Mouse (Mus musculus) neural tube, embryonic 14.5 days (tissue): ENCODE data around the gene Six4. TPM values are rescaled to one million over a fixed set of nuclear protein-coding genes. Genes with fewer than 3 reads are reported as not detected.

Experiments used
- ATAC-seq: fragments of 200-750 bp; cut with Nextera tagmentation; 2 replicates; pipeline ENCODE4 v1.8.0; 2017; ENCODE audit warnings: low read depth, mild to moderate bottlenecking, moderate TSS enrichment, moderate library complexity
- H3K27ac ChIP-seq: fragments of 300-500 bp; sonication (generic); 2 replicates; pipeline ENCODE4 v1.5.1; 2014; ENCODE audit warnings: low read depth, mild to moderate bottlenecking, control low read depth, low read length, moderate library complexity, mixed read lengths
- H3K27me3 ChIP-seq: fragments of 300-500 bp; sonication (generic); 2 replicates; pipeline ENCODE4 v1.6.1; 2014; ENCODE audit warnings: low read length; ENCODE audit not compliant: control insufficient read depth, insufficient read depth
- H3K36me3 ChIP-seq: fragments of 300-500 bp; sonication (generic); 2 replicates; pipeline ENCODE4 v1.6.1; 2014; ENCODE audit warnings: low read length, mixed read lengths; ENCODE audit not compliant: control insufficient read depth, insufficient read depth
- H3K4me1 ChIP-seq: fragments of 300-500 bp; sonication (generic); 2 replicates; pipeline ENCODE4 v1.6.1; 2014; ENCODE audit warnings: low read length; ENCODE audit not compliant: control insufficient read depth, insufficient read depth
- H3K4me2 ChIP-seq: fragments of 300-500 bp; sonication (generic); 2 replicates; pipeline ENCODE4 v1.6.1; 2014; ENCODE audit warnings: mild to moderate bottlenecking, low read depth, low read length, control low read depth
- H3K4me3 ChIP-seq: fragments of 300-500 bp; sonication (generic); 2 replicates; pipeline ENCODE4 v1.5.1; 2014; ENCODE audit warnings: low read depth, low read length, control low read depth, mixed read lengths
- H3K9ac ChIP-seq: fragments of 300-500 bp; sonication (generic); replicated peaks from 2 replicates; pipeline ENCODE4 v1.6.1; 2014; ENCODE audit warnings: low read depth, mild to moderate bottlenecking, control low read depth, low read length, mixed read lengths
- H3K9me3 ChIP-seq: fragments of 300-500 bp; sonication (generic); 2 replicates; pipeline ENCODE4 v1.6.1; 2016; ENCODE audit warnings: low read length; ENCODE audit not compliant: control insufficient read depth
- WGBS: fragments of 180-500 bp; shearing (Covaris S2); extraction: QIAGEN DNeasy Blood & Tissue Kit; methylation state at CpG from one replicate; pipeline ENCODE4 v1.1.7; 2014; 5-methylcytosine and 5-hydroxymethylcytosine counted together
- polyA plus RNA-seq: library from polyadenylated mRNA; unstranded; fragments of >200 nt; fragmentation: Nextera tagmentation; extraction: Ambion mirVana; gene quantifications from 2 replicates; pipeline ENCODE4 v1.2.1, GENCODE M21; 2014

The Six4 gene
- polyA plus RNA-seq, 1 experiment from 2014 or later, result 0.55 TPM

DNA sequence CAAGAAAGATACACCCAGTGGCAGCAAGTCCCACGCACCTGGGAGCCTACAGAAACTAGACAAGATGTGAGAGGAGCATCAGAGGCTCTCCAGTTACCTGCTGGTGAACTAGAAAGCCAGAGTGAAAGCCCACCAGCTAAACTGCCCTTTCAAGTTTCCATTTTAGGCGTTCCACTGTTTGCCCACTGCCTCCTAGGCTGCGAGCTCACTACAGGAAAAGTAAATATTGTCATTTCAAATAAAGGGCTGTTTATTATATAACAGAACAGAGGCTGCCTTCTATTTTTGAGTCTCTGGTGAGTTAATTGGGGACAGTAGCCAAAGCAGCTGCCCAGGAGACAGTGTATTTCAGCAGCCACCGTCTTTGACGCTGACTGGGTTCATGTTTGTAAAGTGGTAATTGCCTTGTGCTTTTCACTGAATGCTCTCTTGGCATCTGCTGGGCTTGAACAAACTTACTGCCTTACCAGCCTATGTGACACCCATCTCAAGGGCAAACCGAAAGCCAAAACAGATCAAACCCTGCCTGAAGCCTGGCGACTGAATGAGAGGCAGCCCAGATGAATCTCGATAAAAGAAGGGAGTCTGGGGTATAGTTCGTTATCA lies 52.3 kb downstream of the Six4 start:
- Histone ChIP-seq H3K4me1 (no peaks in the 10 kb centered on the region), H3K9me3 (no peaks in the 10 kb centered on the region), H3K36me3 (no peaks in the 10 kb centered on the region), H3K27me3 (peaks cover 5% of the 10 kb centered on the region; the same call in 1 of the 2 replicates), H3K9ac (no peak overlapping the region), H3K27ac (no peak overlapping the region), H3K4me2 (no peak overlapping the region), H3K4me3 (no peak overlapping the region)
- ATAC-seq, result no peak
- WGBS, result 58% methylated on average over 9 of the region's 9 CpGs

DNA sequence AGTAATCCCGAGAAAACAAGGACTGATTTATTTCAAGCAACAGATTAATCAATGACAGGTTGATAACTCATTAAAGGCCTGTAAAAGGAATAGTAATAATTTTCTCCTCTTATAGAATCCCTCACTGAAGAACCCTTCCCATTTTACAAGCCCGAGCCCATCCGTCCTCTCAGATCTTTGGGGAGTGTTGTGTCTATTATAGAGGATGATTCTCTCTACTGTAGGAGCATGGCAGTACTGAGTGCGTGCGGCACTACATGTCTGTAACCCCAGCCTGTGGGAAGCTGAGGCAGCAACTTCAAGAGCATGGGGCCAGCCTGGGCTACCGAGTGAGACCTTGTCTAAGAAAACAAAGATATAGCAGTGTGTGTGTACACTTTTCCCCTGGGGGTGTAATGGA lies 55.8 kb downstream of the Six4 start:
- Histone ChIP-seq H3K4me2 (no peak overlapping the region), H3K4me3 (no peak overlapping the region), H3K9ac (no peak overlapping the region), H3K36me3 (no peaks in the 10 kb centered on the region), H3K27me3 (peaks cover 26% of the 10 kb centered on the region), H3K9me3 (no peaks in the 10 kb centered on the region), H3K27ac (no peak overlapping the region), H3K4me1 (0 out of 2 replicates have a peak, but pooled peaks cover 3% of the 10 kb centered on the region)
- ATAC-seq, result no peak
- 76% methylated on average over 6 of the region's 6 CpGs for WGBS

DNA sequence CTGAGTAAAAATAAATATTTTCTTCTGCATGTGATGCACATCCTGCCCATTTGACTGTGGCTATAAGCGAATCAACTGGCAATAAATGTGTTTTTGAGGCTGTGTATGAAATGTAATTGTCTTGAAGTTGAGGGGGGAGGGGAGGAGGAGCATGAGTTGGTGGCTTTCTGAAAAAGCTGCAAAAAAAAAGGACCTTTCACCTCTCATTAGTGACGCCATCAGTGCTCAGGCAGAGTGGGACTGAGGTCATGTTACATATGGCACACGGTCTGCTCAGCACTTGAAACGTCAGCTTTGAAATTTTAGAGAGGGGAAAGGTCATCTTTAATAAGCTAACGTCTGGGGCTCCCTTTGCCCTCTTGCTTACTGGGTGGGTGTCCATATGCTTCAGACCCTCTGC lies 57.8 kb downstream of the Six4 start:
- Histone ChIP-seq H3K4me1 (0 out of 2 replicates have a peak, but pooled peaks cover 3% of the 10 kb centered on the region), H3K4me3 (no peak overlapping the region), H3K27me3 (peaks cover 37% of the 10 kb centered on the region), H3K4me2 (no peak overlapping the region), H3K9ac (no peak overlapping the region), H3K36me3 (no peaks in the 10 kb centered on the region), H3K9me3 (no peaks in the 10 kb centered on the region), H3K27ac (no peak overlapping the region)
- ATAC-seq, result no peak
- 21% methylated on average over 5 of the region's 5 CpGs for WGBS

DNA sequence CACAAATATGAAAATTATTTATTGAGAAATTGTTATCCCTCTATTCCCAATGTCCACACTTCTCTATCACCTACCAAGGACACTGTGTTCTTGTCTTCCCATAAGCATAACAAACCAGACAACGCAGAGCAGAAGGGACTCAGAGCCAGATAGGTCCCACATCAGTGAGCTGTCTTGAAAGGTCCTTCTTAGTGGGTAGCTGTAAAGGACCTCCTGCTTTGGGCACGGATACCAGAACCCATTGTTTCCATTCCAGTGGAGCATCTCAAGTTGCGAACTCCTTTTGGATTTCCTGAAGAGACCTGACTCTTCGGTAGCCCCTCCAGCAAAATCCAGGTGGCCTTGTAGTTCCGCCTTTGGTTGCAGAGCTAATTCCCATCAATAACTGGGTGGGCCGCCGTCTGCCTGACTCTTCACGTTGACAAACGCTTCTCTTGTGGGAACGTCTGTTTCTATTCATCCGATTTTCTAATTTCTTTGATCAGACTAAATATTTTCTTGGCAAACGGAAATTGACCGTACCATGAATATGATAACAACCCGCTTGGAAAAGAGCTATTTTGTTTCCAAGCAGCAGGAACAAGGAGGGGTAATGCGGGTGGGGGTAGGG lies 58.6 kb downstream of the Six4 start:
- no peak overlapping the region for H3K9ac ChIP-seq
- ATAC-seq, result no peak
- no peak overlapping the region for H3K4me2 ChIP-seq
- 0 out of 2 replicates have a peak, but pooled peaks cover 3% of the 10 kb centered on the region for H3K4me1 ChIP-seq
- H3K27ac ChIP-seq, result no peak overlapping the region
- no peaks in the 10 kb centered on the region for H3K9me3 ChIP-seq
- H3K4me3 ChIP-seq, result no peak overlapping the region
- 16% methylated on average over 15 of the region's 15 CpGs for WGBS
- peaks cover 44% of the 10 kb centered on the region for H3K27me3 ChIP-seq
- H3K36me3 ChIP-seq, result no peaks in the 10 kb centered on the region

DNA sequence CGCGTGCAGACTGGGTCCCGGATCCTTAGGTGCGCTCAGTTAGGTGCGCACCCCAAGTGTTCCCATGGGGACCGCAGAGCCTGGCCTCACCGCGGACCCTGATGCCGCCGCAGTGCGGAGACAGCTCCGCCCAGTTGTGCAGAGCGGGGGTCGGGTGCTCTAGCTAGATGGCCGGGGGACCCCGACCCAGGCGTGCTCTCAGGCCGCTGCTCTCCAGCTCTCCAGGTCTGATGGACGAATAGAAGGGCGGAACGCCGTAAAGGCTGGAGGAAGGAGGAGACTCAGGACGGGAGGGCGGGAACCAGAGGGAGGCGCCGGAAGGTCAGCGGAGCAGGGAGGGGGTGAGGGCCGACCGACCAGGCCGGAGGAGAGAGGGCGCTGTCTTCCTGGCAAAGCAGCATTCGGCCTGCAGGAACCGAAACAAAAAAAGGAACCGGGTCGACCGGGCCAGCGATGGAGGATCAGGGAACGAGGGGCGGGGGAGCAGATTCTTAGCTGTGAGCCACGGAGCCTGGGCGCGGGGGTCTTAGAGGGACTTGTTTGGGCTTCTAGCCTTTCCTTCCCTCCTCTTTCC lies 59.5 kb downstream of the Six4 start, which contains the start of gene Six1:
Gene Six1, minus strand, starts transcription at position 220 of the 574 bp plus-strand sequence.
- no peaks in the 10 kb centered on the region for H3K36me3 ChIP-seq
- H3K27me3 ChIP-seq, result peaks cover 46% of the 10 kb centered on the region
- H3K27ac ChIP-seq, result no peak within 1 kb of the TSS; the same call in 1 of the 2 replicates
- no peaks in the 10 kb centered on the region for H3K9me3 ChIP-seq
- ATAC-seq, result peak; percentile 61; the same call in 1 of the 2 replicates
- H3K4me2 ChIP-seq, result peak within 1 kb of the TSS; percentile 46
- H3K9ac ChIP-seq, result peak within 1 kb of the TSS; percentile 21; the same call in 1 of the 2 replicates
- under 1% methylated on average over 42 of the region's 42 CpGs for WGBS
- H3K4me3 ChIP-seq, result peak within 1 kb of the TSS; percentile 28
- H3K4me1 ChIP-seq, result 0 out of 2 replicates have a peak, but pooled peaks cover 3% of the 10 kb centered on the region

DNA sequence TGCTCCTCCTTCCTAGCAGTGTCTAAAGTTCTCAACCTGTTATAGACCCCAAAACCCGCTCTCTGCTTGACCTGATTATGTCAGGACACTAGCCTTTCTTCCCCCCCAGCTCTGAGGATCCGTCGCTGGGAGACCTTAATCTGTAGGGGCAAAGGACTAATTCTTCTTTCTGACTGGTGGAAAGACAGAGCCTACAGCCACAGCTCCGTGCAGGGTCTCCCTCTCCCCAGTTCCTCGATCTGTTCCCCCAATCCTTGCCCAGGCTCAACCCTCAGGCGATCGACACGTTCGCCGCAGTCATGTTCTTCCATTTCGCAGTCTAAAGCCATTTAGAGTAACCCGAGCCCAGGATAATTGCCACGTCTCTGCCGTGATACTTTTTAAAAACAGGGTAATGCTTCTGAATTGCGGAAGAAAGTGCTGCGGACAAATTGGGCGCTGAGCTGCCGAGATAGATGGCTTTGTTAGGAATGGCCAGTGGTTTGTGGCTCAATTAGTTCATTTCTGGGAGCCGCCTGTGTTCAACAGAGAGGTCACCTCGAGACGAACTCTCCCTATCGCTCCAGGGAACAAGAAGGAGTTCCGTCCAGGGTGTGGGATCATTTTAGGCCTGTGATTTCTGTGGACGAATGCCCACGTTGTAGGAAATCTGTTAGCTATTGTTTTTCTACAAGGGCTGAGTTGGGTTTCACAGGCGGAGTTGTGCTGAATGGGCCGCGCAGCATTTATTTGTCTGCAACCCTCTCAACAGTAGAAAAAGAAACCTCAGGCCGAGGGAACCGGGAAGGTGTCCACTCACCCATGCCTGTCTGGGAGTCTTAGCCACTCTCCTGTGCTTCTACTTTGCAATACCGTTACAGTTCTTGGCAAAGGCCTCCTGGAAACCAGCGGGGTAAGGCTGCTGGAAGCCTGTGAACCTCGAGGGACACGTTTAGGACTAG lies 60.3 kb downstream of the Six4 start:
- Histone ChIP-seq H3K9me3 (no peaks in the 10 kb centered on the region), H3K27me3 (peaks cover 53% of the 10 kb centered on the region), H3K4me1 (0 out of 2 replicates have a peak, but pooled peaks cover 3% of the 10 kb centered on the region), H3K4me3 (0 out of 2 replicates have a peak overlapping the region, but pooled peaks have one; percentile 4), H3K36me3 (no peaks in the 10 kb centered on the region), H3K9ac (no peak overlapping the region; the same call in 1 of the 2 replicates), H3K4me2 (peak overlapping the region; percentile 46), H3K27ac (no peak overlapping the region; the same call in 1 of the 2 replicates)
- no peak; the same call in 1 of the 2 replicates for ATAC-seq
- 1% methylated on average over 34 of the region's 34 CpGs for WGBS

DNA sequence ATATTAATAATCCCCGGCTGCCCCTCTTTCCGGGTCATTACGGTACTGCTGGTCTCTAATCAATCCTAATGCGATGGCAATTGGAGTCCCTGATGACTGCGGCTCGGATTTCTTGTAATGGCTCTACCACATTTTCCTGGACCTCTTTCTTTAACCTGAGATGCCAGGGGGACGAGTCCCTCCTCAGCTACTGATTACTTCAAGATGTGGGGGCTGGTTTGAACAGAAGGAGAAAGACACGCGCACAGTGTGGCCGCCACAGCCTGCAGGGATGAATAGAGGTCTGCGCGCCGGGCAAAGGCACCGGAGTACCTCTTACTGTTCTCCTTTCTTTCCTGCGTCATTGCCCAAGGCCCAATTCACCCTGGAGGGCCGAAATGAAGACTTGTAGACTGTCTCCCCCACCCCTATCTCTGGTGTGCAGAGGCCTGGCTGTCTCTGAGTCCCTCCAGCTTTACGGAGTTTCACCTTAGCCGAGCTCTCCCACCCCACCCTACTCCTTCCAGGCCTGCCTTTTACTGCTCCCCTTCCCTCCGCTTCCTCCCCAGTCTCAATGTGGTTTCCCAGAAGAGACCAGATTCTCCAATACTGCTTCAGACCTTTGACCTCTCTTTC lies 61.1 kb downstream of the Six4 start:
- H3K4me1 ChIP-seq, result 0 out of 2 replicates have a peak, but pooled peaks cover 3% of the 10 kb centered on the region
- no peak for ATAC-seq
- H3K4me3 ChIP-seq, result no peak overlapping the region
- H3K27me3 ChIP-seq, result peaks cover 58% of the 10 kb centered on the region
- H3K4me2 ChIP-seq, result no peak overlapping the region
- WGBS, result 1% methylated on average over 19 of the region's 19 CpGs
- no peaks in the 10 kb centered on the region for H3K36me3 ChIP-seq
- H3K9me3 ChIP-seq, result no peaks in the 10 kb centered on the region
- no peak overlapping the region for H3K27ac ChIP-seq
- H3K9ac ChIP-seq, result no peak overlapping the region

DNA sequence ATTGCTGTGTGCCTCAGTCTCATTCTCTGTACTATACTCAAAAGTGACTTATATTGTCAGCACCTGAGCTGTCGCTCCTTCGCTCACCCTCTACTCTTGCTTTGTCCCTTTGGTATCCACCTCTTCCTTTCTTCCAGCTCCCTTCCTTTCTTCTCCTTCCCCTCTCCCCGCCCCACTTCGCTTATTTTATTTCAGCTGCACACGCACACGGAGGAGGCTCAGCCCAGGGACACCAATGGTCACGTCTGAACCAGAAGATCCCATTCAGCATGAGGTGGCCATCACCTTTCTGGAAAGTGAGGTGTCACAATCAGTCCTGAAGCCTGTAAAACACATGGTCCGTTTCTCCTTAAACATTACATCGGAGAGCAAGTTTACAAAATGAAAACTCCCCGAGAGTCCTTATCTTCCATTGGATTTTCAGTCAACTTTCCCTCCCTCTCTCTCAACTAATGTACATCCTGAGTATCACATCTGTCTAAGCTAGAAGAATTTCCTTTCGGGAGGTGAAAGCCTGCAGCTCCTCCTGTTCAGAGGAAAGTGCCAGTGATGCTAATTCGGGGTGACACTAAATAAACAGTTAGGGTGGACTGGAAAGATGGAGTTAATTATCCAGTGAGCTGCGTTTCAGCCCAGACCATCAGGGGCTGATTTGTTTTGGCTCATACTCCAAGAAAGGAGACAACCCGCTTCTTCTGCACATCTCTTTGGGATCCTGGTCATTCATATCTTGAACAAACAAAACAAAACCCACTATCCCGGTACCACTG lies 62.3 kb downstream of the Six4 start:
- H3K4me2 ChIP-seq, result no peak overlapping the region
- H3K27ac ChIP-seq, result no peak overlapping the region
- H3K4me3 ChIP-seq, result no peak overlapping the region
- peaks cover 66% of the 10 kb centered on the region for H3K27me3 ChIP-seq
- 0 out of 2 replicates have a peak, but pooled peaks cover 8% of the 10 kb centered on the region for H3K4me1 ChIP-seq
- H3K9ac ChIP-seq, result no peak overlapping the region
- H3K9me3 ChIP-seq, result no peaks in the 10 kb centered on the region
- H3K36me3 ChIP-seq, result no peaks in the 10 kb centered on the region
- WGBS, result 2% methylated on average over 15 of the region's 15 CpGs
- no peak for ATAC-seq
